Mouse (Mus musculus): ENCODE data around the gene Clcnka.

Clcnka gene

GRCm38 (mm10) chr4:141379674-141380073 lies 18.9 kb downstream of the Clcnka start:
- DNase-seq (ENCODE audit: low spot score in 2 of 2): no peak

GRCm38 (mm10) chr4:141372426-141372825 lies 26.1 kb downstream of the Clcnka start:
- no peak for DNase-seq (ENCODE audit: low spot score in 2 of 2)

- DNase-seq (ENCODE audit: low spot score in 2 of 2): no peak
Observed at GRCm38 (mm10) chr4:141367997-141368791, 30.3 kb downstream of the Clcnka start, which contains the start of gene Fam131c. Gene Fam131c, plus strand, starts transcription at chr4:141368220.

- no peak for DNase-seq (ENCODE audit: low spot score in 2 of 2)
Observed at GRCm38 (mm10) chr4:141365876-141366275, 32.6 kb downstream of the Clcnka start.

GRCm38 (mm10) chr4:141365126-141365525 lies 33.4 kb downstream of the Clcnka start:
- DNase-seq (ENCODE audit: low spot score in 2 of 2): no peak

- DNase-seq (ENCODE audit: low spot score in 2 of 2): peak; percentile 70 to 87
Observed at GRCm38 (mm10) chr4:141362937-141363548, 35.5 kb downstream of the Clcnka start.

- DNase-seq (ENCODE audit: low spot score in 2 of 2): peak in 1 of 2 experiments; percentile 18
Observed at GRCm38 (mm10) chr4:141360846-141361245, 37.7 kb downstream of the Clcnka start.

- no peak for DNase-seq (ENCODE audit: low spot score in 2 of 2)
Observed at GRCm38 (mm10) chr4:141359222-141359621, 39.3 kb downstream of the Clcnka start.

- DNase-seq (ENCODE audit: low spot score in 2 of 2): no peak
Observed at GRCm38 (mm10) chr4:141357811-141358210, 40.7 kb downstream of the Clcnka start.

GRCm38 (mm10) chr4:141353868-141354267 lies 44.7 kb downstream of the Clcnka start:
- no peak for DNase-seq (ENCODE audit: low spot score in 2 of 2)

- DNase-seq (ENCODE audit: low spot score in 2 of 2): no peak
Observed at GRCm38 (mm10) chr4:141352986-141353385, 45.5 kb downstream of the Clcnka start.

GRCm38 (mm10) chr4:141351972-141352371 lies 46.6 kb downstream of the Clcnka start:
- peak in 1 of 2 experiments; percentile 12 for DNase-seq (ENCODE audit: low spot score in 2 of 2)

- DNase-seq (ENCODE audit: low spot score in 2 of 2): no peak
Observed at GRCm38 (mm10) chr4:141350015-141350414, 48.5 kb downstream of the Clcnka start.

GRCm38 (mm10) chr4:141348616-141349015 lies 49.9 kb downstream of the Clcnka start:
- DNase-seq (ENCODE audit: low spot score in 2 of 2): no peak

GRCm38 (mm10) chr4:141347365-141347797 lies 51.1 kb downstream of the Clcnka start:
- no peak for DNase-seq (ENCODE audit: low spot score in 2 of 2)

- DNase-seq (ENCODE audit: low spot score in 2 of 2): no peak
Observed at GRCm38 (mm10) chr4:141345219-141345618, 53.3 kb downstream of the Clcnka start.

GRCm38 (mm10) chr4:141343515-141343914 lies 55.0 kb downstream of the Clcnka start:
- DNase-seq (ENCODE audit: low spot score in 2 of 2): no peak

- DNase-seq (ENCODE audit: low spot score in 2 of 2): no peak
Observed at GRCm38 (mm10) chr4:141341477-141341876, 57.0 kb downstream of the Clcnka start.

GRCm38 (mm10) chr4:141338853-141339252 lies 59.7 kb downstream of the Clcnka start:
- no peak for DNase-seq (ENCODE audit: low spot score in 2 of 2)

GRCm38 (mm10) chr4:141337986-141338385 lies 60.5 kb downstream of the Clcnka start:
- no peak for DNase-seq (ENCODE audit: low spot score in 2 of 2)

- no peak for DNase-seq (ENCODE audit: low spot score in 2 of 2)
Observed at GRCm38 (mm10) chr4:141336196-141336595, 62.3 kb downstream of the Clcnka start.

- peak in 1 of 2 experiments; percentile 25 for DNase-seq (ENCODE audit: low spot score in 2 of 2)
Observed at GRCm38 (mm10) chr4:141335263-141335796, 63.2 kb downstream of the Clcnka start.

GRCm38 (mm10) chr4:141334695-141335094 lies 63.8 kb downstream of the Clcnka start:
- no peak for DNase-seq (ENCODE audit: low spot score in 2 of 2)

Measured in cerebellum, postnatal 4 days (tissue).